Comparison of ENCODE assay signal across 8 mouse cellular contexts in genomic region chr6:108426789-108427188, GRCm38 (mm10).
DNase-seq lines count a peak whose midpoint lies in the region; ATAC-seq and TF ChIP-seq lines count a peak whose summit lies in the region.

No protein-coding gene starts in this region.

- TF ChIP-seq RAD21 in CH12.LX (IDR thresholded peaks at IDR 0.05; ENCODE audit: low read depth, low read length): peak; percentile 39

- peaks cover 33 to 93% of the 10 kb centered on the region in 2 experiments for H3K36me3 ChIP-seq in CH12.LX (replicated peaks in 1 of 2; ENCODE audit: control insufficient read depth in 1 of 2, insufficient read depth in 1 of 2, low read length in 1 of 2)
- no peaks in the 10 kb centered on the region for H3K36me3 ChIP-seq in forebrain, embryonic 16.5 days (ENCODE audit: control insufficient read depth, insufficient read depth)
- H3K36me3 ChIP-seq in liver, postnatal 0 days (replicated peaks; ENCODE audit: insufficient read depth, low read length): no peaks in the 10 kb centered on the region
- no peaks in the 10 kb centered on the region for H3K36me3 ChIP-seq in neural tube, embryonic 14.5 days (ENCODE audit: control insufficient read depth, insufficient read depth, low read length)

- dilution Hi-C loops in CH12.LX (cut with MboI; ENCODE audit: extremely low pct_ligation_motif_present, extremely low pct_unique_long_range_greater_than_20kb, low sequenced_read_pairs): no loop called here

- TF ChIP-seq EP300 in CH12.LX (IDR thresholded peaks at IDR 0.05; ENCODE audit: low read length): no peak
- peak; percentile 77 for TF ChIP-seq EP300 in liver, postnatal 0 days (IDR thresholded peaks at IDR 0.05; ENCODE audit: low read depth)

- TF ChIP-seq POLR2A in CH12.LX (IDR thresholded peaks at IDR 0.05; ENCODE audit: low read depth, low read length): no peak

- H3K27me3 ChIP-seq in CH12.LX (replicated peaks): no peaks in the 10 kb centered on the region
- H3K27me3 ChIP-seq in forebrain, embryonic 16.5 days (replicated peaks; ENCODE audit: control insufficient read depth, insufficient read depth, low read length): no peaks in the 10 kb centered on the region
- H3K27me3 ChIP-seq in liver, postnatal 0 days (ENCODE audit: insufficient read depth, low read length): no peaks in the 10 kb centered on the region
- no peaks in the 10 kb centered on the region for H3K27me3 ChIP-seq in neural tube, embryonic 14.5 days (ENCODE audit: control insufficient read depth, insufficient read depth, low read length)

- no peaks in the 10 kb centered on the region for H3K9me3 ChIP-seq in CH12.LX (replicated peaks; ENCODE audit: low read length)
- no peaks in the 10 kb centered on the region for H3K9me3 ChIP-seq in forebrain, embryonic 16.5 days (ENCODE audit: control insufficient read depth, low read length)
- H3K9me3 ChIP-seq in liver, postnatal 0 days (ENCODE audit: low read length): no peaks in the 10 kb centered on the region
- H3K9me3 ChIP-seq in neural tube, embryonic 14.5 days (ENCODE audit: control insufficient read depth, low read length): no peaks in the 10 kb centered on the region

- H3K79me2 ChIP-seq in CH12.LX (replicated peaks; ENCODE audit: control insufficient read depth, extremely low read depth, insufficient read depth, poor library complexity, severe bottlenecking): no peaks in the 10 kb centered on the region

- TF ChIP-seq CTCF in CH12.LX (conservative IDR thresholded peaks at IDR 0.05 in 1 of 2, IDR thresholded peaks at IDR 0.05 in 1 of 2; ENCODE audit: low read depth in 2 of 2, low read length in 2 of 2): peak in 1 of 2 experiments; percentile 43; a peak in 2 of 4 replicates
- TF ChIP-seq CTCF in liver, postnatal 0 days (IDR thresholded peaks at IDR 0.05; ENCODE audit: low read depth): peak; percentile 75

- no peak overlapping the region for H3K27ac ChIP-seq in CH12.LX (ENCODE audit: insufficient read depth, low read depth)
- H3K27ac ChIP-seq in forebrain, embryonic 16.5 days (ENCODE audit: low read length): 0 out of 2 replicates have a peak overlapping the region, but pooled peaks have one; percentile 5
- peak overlapping the region; percentile 66; the same call in 1 of the 2 replicates for H3K27ac ChIP-seq in liver, postnatal 0 days (ENCODE audit: low read depth)
- no peak overlapping the region for H3K27ac ChIP-seq in neural tube, embryonic 14.5 days (ENCODE audit: low read depth, low read length)

- under 1% methylated on average over 10 of the region's 10 CpGs for WGBS in forebrain, embryonic 16.5 days
- 13% methylated on average over 10 of the region's 10 CpGs for WGBS in liver, postnatal 0 days (ENCODE audit: insufficient replicate concordance)
- WGBS in neural tube, embryonic 14.5 days: 13% methylated on average over 10 of the region's 10 CpGs

- peaks cover 2 to 15% of the 10 kb centered on the region in 2 experiments; a peak in 2 of 4 replicates for H3K4me1 ChIP-seq in CH12.LX (ENCODE audit: control insufficient read depth in 1 of 2, insufficient read depth in 2 of 2)
- H3K4me1 ChIP-seq in forebrain, embryonic 16.5 days (replicated peaks; ENCODE audit: control insufficient read depth, insufficient read depth, low read length): peaks cover 15% of the 10 kb centered on the region
- no peaks in the 10 kb centered on the region for H3K4me1 ChIP-seq in liver, postnatal 0 days (ENCODE audit: insufficient read depth)
- peaks cover 11% of the 10 kb centered on the region; the same call in 1 of the 2 replicates for H3K4me1 ChIP-seq in neural tube, embryonic 14.5 days (ENCODE audit: control insufficient read depth, insufficient read depth, low read length)

- no peak overlapping the region for H3K4me3 ChIP-seq in CH12.LX (replicated peaks in 1 of 3; ENCODE audit: low read depth in 2 of 3, low read length in 2 of 3, poor library complexity in 1 of 3)
- H3K4me3 ChIP-seq in forebrain, embryonic 16.5 days (replicated peaks; ENCODE audit: low read length): no peak overlapping the region
- H3K4me3 ChIP-seq in liver, postnatal 0 days (ENCODE audit: low read depth, low read length): no peak overlapping the region
- H3K4me3 ChIP-seq in neural tube, embryonic 14.5 days (ENCODE audit: low read depth, low read length): no peak overlapping the region

- no peak for DNase-seq in CH12.LX (ENCODE audit: extremely low read depth)
- peak; percentile 92 for DNase-seq in cerebellum, adult 11 months
- DNase-seq in heart, postnatal 25 days (ENCODE audit: low spot score): peak; percentile 82
- DNase-seq in layer of hippocampus, adult 18-20 months (ENCODE audit: low spot score in 2 of 2): peak; percentile 88 to 96
- DNase-seq in liver, postnatal 0 days: peak; percentile 84
- DNase-seq in testis, postnatal 14 days (ENCODE audit: low spot score): peak; percentile 66

- no peak overlapping the region for H3K9ac ChIP-seq in CH12.LX (ENCODE audit: insufficient read depth, low read depth)
- no peak overlapping the region for H3K9ac ChIP-seq in forebrain, embryonic 16.5 days (replicated peaks; ENCODE audit: low read depth, low read length)
- no peak overlapping the region for H3K9ac ChIP-seq in liver, postnatal 0 days (replicated peaks)
- no peak overlapping the region for H3K9ac ChIP-seq in neural tube, embryonic 14.5 days (replicated peaks; ENCODE audit: low read depth, low read length)

- peak; percentile 88 for ATAC-seq in forebrain, embryonic 16.5 days
- peak; percentile 91 for ATAC-seq in liver, postnatal 0 days
- peak; percentile 84 for ATAC-seq in neural tube, embryonic 14.5 days (ENCODE audit: low read depth)

- no peak overlapping the region for H3K4me2 ChIP-seq in CH12.LX (ENCODE audit: insufficient read depth, low read depth, poor library complexity, severe bottlenecking)
- H3K4me2 ChIP-seq in forebrain, embryonic 16.5 days (ENCODE audit: low read length): 0 out of 2 replicates have a peak overlapping the region, but pooled peaks have one; percentile 10
- peak overlapping the region; percentile 11 for H3K4me2 ChIP-seq in liver, postnatal 0 days (ENCODE audit: low read depth, low read length)
- 0 out of 2 replicates have a peak overlapping the region, but pooled peaks have one; percentile 12 for H3K4me2 ChIP-seq in neural tube, embryonic 14.5 days (ENCODE audit: low read depth, low read length)

- in situ Hi-C loops in CH12.LX (cut with MboI; ENCODE audit: low pct_ligation_motif_present, low pct_unique_long_range_greater_than_20kb, low sequenced_read_pairs): loop anchor here (10.0 kb wide), 1 partner anchor 288 kb away; no protein-coding TSS in a partner anchor

- intact Hi-C loops in heart, postnatal 25 days (cut with DNase I): loop anchor here (2.0 to 10.0 kb wide), 3 partner anchors 41 to 232 kb away; no protein-coding TSS in a partner anchor

TF ChIP-seq in CH12.LX, 34 proteins besides CTCF, POLR2A, EP300 and RAD21:
- TF ChIP-seq GABPA (IDR thresholded peaks at IDR 0.05; ENCODE audit: insufficient replicate concordance, low read depth, low read length) (no peak), SMC3 (IDR thresholded peaks at IDR 0.05; ENCODE audit: low read depth, low read length) (peak; percentile 25; the same call in 1 of the 2 replicates)

Comparison
In these comparisons a context has a peak if more than half of its experiments do, and no peak if none do; other contexts are left out.
1. H3K27ac ChIP-seq: peak in forebrain, embryonic 16.5 days (single experiment) and liver, postnatal 0 days (single experiment); none in CH12.LX (single experiment) and neural tube, embryonic 14.5 days (single experiment).
2. Peak in every context shown above with its lines, with median percentiles within 50 percentile points of each other: ATAC-seq.